Mouse (Mus musculus) T-helper 17 cell (primary cell): ENCODE measurements around the gene Mageb18.
"Not testable (repeated sequence)": the region's sequence is repeated elsewhere in the genome, so short reads cannot be mapped to it uniquely, and the experiment has no call there.

ENCODE experiments used
- in situ Hi-C, 2 experiments: fragments of 300-600 bp; cut with MboI, MseI; formaldehyde crosslinking; loops; 1 replicate in 1 of 2; 2 replicates in 1 of 2; pipeline ENCODE4 v1.15.1; 2025; ENCODE audit warnings: high pct_unique_total_duplicates in 2 of 2

Mageb18 gene

DNA sequence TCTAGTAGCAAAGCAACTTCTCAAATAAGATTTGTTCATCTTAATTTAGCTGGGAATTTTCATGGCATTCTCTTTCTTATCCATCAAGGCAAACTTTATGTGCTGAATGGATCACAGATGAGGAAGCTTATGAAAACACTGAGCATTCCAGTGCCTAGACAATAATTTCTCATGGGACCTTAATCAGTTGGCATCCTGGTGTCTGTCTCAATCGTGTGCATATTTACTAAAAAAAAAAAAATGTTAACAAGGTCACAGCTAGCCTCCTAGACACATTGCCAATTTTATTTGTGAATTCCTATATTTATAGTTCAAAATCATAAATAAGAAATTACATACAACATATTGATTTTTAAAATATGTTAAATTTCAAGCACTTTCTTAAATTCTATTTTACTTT is at the start of gene Mageb18:
Gene Mageb18 (minus strand): TSS at position 101 of the 400 bp plus-strand sequence.
- in situ Hi-C loops, result no loop called here

DNA sequence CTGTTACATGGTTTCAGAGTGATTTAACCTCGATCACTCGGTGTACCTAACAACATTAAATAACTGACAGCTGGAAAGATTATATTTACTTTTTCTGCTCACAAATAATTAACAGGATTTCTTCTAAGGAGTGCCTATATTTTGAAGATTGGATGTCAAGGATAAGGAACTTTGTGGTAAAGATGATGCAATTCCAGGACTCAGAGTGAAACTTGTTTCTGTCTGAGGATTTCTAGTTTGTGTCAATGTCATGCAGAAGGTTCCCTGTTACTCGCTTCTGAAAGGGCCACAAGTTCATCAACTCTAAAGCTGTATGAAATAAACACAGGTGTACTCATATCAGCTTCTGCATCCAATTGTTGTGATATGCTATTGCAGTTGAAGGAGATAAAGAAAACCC is 13.4 kb upstream of the Mageb18 start:
- in situ Hi-C loops, result no loop called here

DNA sequence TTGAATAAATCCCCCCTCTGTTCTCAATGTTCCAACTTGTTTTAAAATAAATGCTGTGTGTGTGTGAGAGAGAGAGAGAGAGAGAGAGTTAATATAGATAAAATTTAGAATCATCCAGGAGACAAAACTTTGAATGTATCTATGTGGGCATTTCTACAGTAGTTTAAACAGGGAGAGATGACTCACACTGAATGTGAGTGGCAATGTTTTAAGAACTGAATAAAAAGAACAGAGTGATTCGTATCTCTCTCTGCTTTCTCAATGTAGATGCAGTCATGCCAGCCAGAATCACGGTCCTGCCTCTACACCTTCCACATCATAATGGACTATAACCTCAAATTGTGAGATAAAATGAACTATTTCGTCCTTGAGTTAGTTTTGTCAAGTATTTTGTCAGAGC is 11.1 kb upstream of the Mageb18 start:
- in situ Hi-C loops, result no loop called here

DNA sequence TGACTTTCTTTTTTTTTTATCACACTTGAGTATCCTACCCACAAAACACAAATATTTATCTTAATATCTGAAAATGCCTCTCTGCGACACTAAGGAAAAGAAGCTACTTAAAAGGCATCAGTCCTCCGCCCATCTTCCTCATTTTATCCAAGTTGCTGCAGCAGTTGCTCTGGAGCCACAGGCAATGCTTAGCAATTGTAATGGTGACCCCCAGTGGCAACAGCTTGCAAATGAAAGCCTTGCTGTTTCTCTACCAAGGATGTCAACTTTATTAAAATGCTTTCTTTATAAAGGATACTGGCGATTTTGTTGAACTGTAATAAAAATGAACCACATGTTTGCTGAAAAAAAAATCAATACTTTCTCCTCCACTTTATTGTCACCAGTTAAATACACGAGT is 2.0 kb downstream of the Mageb18 start:
- in situ Hi-C loops, result no loop called here

DNA sequence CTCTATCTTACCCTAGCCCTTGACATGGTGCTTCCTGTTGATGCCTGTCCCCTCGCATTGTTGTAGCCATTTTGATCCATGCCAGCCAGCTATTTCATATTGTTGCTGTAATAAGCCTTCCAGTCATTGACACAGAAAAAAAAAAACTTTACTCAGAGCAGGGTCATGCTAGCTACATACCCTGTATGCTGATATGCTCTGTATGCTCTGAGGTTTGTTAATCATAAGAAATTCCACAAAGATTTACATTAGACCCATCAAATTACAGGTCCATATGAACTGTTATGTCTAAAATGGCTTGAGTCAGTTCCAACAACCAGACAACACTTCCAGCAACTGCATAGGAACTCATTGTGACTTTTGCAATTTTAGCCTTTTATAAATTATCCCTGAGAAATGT is 71.5 kb downstream of the Mageb18 start:
- in situ Hi-C loops, result no loop called here

DNA sequence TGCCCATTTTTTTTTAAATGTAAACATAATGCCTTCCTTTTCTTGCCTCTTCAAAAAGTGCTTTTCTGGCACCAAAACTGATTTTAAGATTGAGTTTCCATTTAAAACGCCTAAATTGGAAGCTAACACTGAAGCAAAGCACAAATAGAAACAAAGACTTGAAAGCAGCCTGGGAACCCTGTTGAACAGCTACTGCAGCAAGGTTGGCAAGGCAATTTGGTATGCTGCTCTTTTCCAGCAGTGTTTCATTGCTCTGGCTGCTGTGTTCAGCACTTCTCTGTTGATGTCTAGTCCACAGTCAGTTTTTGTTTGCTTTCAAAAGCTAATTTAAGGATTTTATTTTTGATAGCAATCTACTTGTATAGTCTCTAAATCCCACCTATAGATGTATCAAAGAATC is 101.1 kb downstream of the Mageb18 start:
- in situ Hi-C loops, result no loop called here

DNA sequence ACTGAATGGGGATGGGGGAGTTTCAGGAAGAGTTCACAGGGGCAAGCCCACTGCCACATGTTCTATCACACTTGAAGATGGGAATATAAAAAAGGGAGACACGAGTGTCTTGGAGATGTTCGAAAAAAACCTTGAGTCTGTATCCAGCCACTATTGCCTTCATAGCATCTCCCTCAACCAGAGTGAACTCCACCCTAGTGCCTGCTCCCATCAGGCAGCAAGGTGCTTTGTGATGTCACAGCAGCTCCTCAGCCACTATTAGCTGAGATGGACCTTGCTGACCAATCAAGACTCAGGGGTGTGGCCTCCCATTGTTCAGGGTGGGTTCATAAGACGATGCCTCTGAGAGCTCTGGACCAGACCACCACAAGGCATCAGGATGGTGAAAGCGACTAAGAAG is 109.7 kb downstream of the Mageb18 start, which contains the start of gene Gm5941:
Gene Gm5941 (plus strand): TSS at position 301 of the 400 bp plus-strand sequence.
- in situ Hi-C loops, result not testable (repeated sequence)

DNA sequence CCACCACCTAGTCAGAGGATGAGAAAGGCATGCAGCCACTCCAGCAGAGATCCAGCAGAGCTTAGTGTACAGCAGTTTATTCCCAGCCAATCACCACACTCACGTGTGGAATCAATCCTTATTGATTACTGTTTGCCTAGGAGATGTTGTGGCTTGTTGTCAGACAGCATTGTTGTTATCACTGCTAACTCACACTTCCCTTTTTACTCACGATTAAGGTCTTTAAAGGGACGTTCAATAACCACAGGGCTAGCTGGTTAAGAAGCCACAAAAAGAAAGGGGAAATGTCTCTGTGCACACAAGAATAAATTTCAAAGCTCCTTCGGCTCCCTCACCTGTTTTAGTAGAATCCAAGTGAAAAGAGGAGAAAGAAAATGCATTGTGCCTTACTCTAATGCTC is 134.6 kb downstream of the Mageb18 start:
- in situ Hi-C loops, result no loop called here

DNA sequence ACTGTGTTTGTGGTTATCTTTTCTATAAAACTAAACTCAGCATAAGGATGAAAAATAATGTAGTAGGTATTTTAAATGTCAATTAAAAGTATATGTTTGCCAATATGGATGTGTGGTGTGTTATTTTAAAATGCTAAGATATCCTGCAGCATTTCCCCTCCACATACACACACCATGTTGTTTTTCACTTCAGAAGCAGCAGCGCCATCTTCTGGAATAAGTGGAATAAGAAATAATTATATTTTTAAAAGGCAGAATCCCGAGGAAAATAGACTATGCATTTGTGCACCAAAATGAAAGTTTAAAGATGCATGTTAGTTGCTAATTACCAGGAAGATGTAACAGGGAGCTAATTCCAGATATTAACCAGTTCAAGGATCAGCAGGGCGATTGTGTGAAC is 138.9 kb downstream of the Mageb18 start:
- in situ Hi-C loops, result no loop called here

DNA sequence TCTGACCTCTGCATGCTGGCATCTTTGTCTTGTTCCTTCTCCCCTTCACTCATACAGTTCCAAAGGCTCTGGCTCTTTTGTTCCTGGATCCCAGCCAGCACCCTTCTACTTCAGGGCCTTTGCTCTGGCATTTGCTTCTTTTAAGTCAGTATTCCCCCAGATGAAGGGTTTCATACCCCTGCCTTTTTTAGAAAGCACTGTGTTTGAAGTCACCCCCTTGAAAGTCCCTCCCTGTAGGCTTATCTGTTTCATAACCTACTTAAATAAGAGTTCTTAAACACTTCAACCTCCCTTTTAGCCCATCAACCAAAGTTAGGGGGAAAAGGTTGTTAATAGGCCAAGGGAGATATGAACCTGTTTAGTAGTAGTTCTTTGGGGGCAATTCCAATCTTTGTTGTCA is 212.0 kb downstream of the Mageb18 start:
- in situ Hi-C loops, result no loop called here

DNA sequence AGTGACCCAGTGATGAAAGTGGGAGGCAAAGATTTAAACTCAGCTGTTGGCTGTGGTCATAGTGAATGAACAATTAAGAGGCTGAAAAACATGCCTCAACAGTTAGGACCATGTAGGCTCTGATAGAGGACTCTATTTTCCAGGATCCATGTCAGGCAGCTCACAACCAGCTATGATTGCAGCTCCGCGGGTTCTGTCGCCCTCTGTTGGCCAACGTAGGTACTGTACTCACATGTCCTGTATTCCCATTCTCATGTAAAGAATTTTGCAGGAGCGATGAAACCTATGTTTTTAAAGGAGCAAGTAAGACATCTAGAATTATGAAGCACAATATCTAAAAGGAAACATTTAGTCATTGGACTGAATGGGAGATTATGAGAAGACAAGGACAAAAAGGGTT is 256.4 kb downstream of the Mageb18 start:
- in situ Hi-C loops, result no loop called here

DNA sequence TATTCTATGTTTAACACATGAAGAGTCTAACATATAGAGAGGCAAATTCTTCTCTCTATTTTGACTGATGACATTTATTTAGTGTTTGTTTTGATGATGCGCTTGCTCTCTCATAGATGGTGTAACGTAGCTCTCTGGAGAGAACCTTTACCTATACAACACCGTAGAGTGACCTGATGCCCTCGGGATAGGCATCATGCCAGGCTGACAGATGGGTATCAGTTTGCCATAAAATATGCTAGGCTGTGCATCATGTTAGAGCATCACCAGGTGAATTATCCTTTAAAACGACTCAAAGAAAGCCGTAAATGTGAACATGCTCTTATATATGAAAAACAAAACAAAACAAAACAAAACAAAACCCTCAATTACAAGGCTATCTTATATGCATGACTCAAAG is 258.5 kb downstream of the Mageb18 start:
- in situ Hi-C loops, result no loop called here

DNA sequence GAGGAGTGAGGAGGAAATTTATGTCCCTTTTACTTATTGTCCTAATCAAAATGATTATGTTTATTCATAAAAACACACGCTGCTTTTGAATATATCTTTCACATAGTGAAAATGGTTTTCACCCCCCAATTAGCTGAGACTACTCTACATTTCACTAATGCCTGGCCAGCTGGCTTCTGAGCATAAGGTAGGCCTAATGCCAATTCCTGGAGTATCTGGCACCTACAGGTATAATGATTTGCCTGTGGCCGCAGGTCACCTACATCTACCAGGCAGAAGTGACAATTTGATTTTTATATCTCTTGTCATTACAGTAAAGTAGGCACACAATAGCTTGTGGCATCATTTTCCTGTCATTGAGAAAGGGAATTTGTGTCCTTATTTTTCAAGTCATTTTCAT is 259.8 kb downstream of the Mageb18 start:
- in situ Hi-C loops, result no loop called here

DNA sequence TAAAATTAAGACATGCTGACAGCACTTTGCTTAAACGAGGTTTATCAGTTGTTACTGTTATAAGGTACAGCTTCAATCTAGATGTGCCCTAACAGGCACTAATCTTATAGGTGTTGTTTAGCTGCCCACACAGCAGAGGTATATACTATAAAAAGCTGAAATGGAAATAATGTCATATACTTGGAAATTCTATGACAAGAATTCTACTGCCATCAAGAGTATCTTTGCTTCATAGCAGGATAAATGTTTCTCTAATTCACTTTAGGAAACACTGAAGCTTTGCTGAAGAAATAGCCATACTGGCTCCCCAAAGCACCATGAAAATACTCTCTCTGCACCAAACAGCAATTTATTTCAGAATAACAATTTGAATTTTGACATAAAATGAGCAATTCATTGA is 265.9 kb downstream of the Mageb18 start:
- in situ Hi-C loops, result no loop called here

DNA sequence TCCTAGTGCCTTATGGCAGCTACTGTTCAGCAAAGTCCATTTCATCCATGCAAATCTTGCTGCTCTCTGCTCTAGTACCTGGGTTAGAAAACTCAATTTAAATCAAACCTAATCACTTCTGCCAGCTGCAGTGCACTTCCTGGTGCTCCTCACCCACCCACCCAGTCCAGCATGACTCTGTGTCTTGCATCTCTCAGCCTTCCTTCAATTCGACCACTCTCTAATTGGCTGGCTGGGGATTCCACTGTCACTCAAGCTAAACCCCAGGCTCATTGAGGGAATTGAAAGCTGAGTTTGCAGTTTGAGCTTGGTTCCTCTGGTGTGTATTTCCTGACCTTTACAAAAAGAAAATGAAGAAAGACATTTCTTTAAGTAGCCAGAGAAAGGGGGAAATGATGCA is 275.8 kb downstream of the Mageb18 start:
- in situ Hi-C loops, result no loop called here

DNA sequence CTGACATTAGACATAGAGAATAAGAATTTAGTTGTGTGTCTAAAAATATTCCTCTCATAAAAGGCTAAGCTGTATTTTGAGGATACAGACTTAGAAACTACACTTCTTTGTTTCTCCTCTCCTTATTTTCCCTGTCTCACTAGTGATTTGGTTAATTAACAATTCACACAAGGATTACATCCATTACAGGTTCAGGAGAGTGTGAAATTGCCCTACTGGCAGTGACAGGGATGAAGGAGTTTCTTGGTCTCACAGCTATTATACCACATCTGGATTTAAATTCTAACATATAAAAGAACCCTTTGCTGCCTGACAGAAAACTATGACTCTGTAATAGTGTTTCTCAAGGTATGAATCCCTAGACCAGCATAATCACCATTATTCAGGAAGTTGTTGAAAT is 318.8 kb downstream of the Mageb18 start:
- in situ Hi-C loops, result no loop called here
